Mouse (Mus musculus) stomach, embryonic 14.5 days (tissue): ENCODE measurements around the gene P4hb. TPM values are rescaled to one million over a fixed set of nuclear protein-coding genes. Genes with fewer than 3 reads are reported as not detected.
A peak's percentile ranks its signal among the peaks of the same experiment; 100 is the strongest.
"Not testable (repeated sequence)": the region's sequence is repeated elsewhere in the genome, so short reads cannot be mapped to it uniquely, and the experiment has no call there.

ENCODE experiments used
- ATAC-seq: fragments of 200-750 bp; cut with Nextera tagmentation; 2 replicates; pipeline ENCODE4 v1.8.0; 2017; ENCODE audit warnings: low read depth, moderate TSS enrichment; ENCODE audit not compliant: insufficient number of reproducible peaks, insufficient read depth, low FRiP score
- H3K27ac ChIP-seq: fragments of 300-500 bp; sonication (generic); 2 replicates; pipeline ENCODE4 v1.5.1; 2014; ENCODE audit warnings: mild to moderate bottlenecking, low read length, moderate library complexity, mixed read lengths
- H3K27me3 ChIP-seq: fragments of 300-500 bp; sonication (generic); 2 replicates; pipeline ENCODE4 v1.6.1; 2014; ENCODE audit warnings: low read length, control low read depth, mixed read lengths; ENCODE audit not compliant: control insufficient read depth, insufficient read depth
- H3K36me3 ChIP-seq: fragments of 300-500 bp; sonication (generic); 2 replicates; pipeline ENCODE4 v1.6.1; 2014; ENCODE audit warnings: mild to moderate bottlenecking, control low read depth, low read length, moderate library complexity, mixed read lengths; ENCODE audit not compliant: control insufficient read depth, insufficient read depth
- H3K4me1 ChIP-seq: fragments of 300-500 bp; sonication (generic); 2 replicates; pipeline ENCODE4 v1.6.1; 2014; ENCODE audit warnings: low read length, control low read depth, mixed read lengths; ENCODE audit not compliant: control insufficient read depth, insufficient read depth
- H3K4me2 ChIP-seq: fragments of 300-500 bp; sonication (generic); replicated peaks from 2 replicates; pipeline ENCODE4 v1.6.1; 2014; ENCODE audit warnings: low read depth, low read length, control low read depth
- H3K4me3 ChIP-seq: fragments of 300-500 bp; sonication (generic); 2 replicates; pipeline ENCODE4 v1.5.1; 2014; ENCODE audit warnings: low read depth, low read length, control low read depth
- H3K9ac ChIP-seq: fragments of 300-500 bp; sonication (generic); replicated peaks from 2 replicates; pipeline ENCODE4 v1.6.1; 2014; ENCODE audit warnings: low read depth, mild to moderate bottlenecking, control low read depth, low read length, moderate library complexity, mixed read lengths
- H3K9me3 ChIP-seq: fragments of 300-500 bp; sonication (generic); 2 replicates; pipeline ENCODE4 v1.6.1; 2016; ENCODE audit warnings: low read depth, low read length, control low read depth; ENCODE audit not compliant: control insufficient read depth
- WGBS: fragments of 180-500 bp; shearing (Covaris S2); extraction: QIAGEN DNeasy Blood & Tissue Kit; methylation state at CpG from one replicate; pipeline ENCODE4 v1.1.7; 2014; 5-methylcytosine and 5-hydroxymethylcytosine counted together
- polyA plus RNA-seq: library from polyadenylated mRNA; unstranded; fragments of >200 nt; fragmentation: Nextera tagmentation; extraction: Ambion mirVana; gene quantifications from 2 replicates; pipeline ENCODE4 v1.2.1, GENCODE M21; 2014

The P4hb gene
- polyA plus RNA-seq, 1 experiment from 2014 or later, result 768 TPM

GRCm38 (mm10) chr11:120571754-120572416 lies 1.2 kb downstream of the P4hb start:
- Histone ChIP-seq H3K9ac (peak overlapping the region; percentile 94), H3K9me3 (no peaks in the 10 kb centered on the region), H3K27me3 (no peaks in the 10 kb centered on the region), H3K27ac (peak overlapping the region; percentile 84), H3K4me3 (peak overlapping the region; percentile 95), H3K4me1 (peaks cover 16% of the 10 kb centered on the region), H3K36me3 (peaks cover 41% of the 10 kb centered on the region), H3K4me2 (peak overlapping the region; percentile 91)
- no peak for ATAC-seq
- 5% methylated on average over 11 of the region's 11 CpGs for WGBS

GRCm38 (mm10) chr11:120571122-120571521 lies 1.9 kb downstream of the P4hb start:
- H3K9me3 ChIP-seq, result no peaks in the 10 kb centered on the region
- peak overlapping the region; percentile 95 for H3K4me3 ChIP-seq
- 70% methylated on average over 3 of the region's 3 CpGs for WGBS
- H3K4me2 ChIP-seq, result peak overlapping the region; percentile 91
- ATAC-seq, result no peak
- peaks cover 48% of the 10 kb centered on the region for H3K36me3 ChIP-seq
- no peak overlapping the region for H3K27ac ChIP-seq
- H3K9ac ChIP-seq, result peak overlapping the region; percentile 94
- H3K4me1 ChIP-seq, result peaks cover 16% of the 10 kb centered on the region
- no peaks in the 10 kb centered on the region for H3K27me3 ChIP-seq

DNA sequence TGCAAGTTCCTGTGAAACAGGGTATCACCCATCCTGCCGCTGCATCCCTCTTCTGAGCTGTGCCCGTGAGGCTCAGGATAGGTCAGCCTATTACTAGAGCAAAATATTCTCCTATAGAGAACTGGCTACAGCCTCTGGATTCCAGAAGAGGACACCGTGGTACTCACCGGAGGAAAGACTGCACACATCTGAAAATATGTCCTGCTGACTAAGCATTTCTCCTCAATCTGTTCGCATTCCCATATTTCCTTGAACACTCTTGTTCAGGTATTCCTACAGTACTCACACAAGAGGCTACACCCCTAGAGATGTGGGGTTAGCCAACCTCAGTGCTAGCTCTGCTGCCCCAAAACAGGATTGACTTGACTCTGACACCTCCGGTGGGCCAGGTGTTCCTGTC lies 4.7 kb downstream of the P4hb start:
- H3K9ac ChIP-seq, result no peak overlapping the region
- no peak overlapping the region for H3K27ac ChIP-seq
- H3K36me3 ChIP-seq, result peaks cover 76% of the 10 kb centered on the region
- 92% methylated on average over 6 of the region's 6 CpGs for WGBS
- H3K27me3 ChIP-seq, result no peaks in the 10 kb centered on the region
- H3K9me3 ChIP-seq, result no peaks in the 10 kb centered on the region
- no peak for ATAC-seq
- H3K4me3 ChIP-seq, result no peak overlapping the region
- peaks cover 11% of the 10 kb centered on the region; the same call in 1 of the 2 replicates for H3K4me1 ChIP-seq
- H3K4me2 ChIP-seq, result no peak overlapping the region

GRCm38 (mm10) chr11:120565114-120565513 lies 7.9 kb downstream of the P4hb start:
- no peaks in the 10 kb centered on the region for H3K4me1 ChIP-seq
- H3K9ac ChIP-seq, result no peak overlapping the region
- H3K36me3 ChIP-seq, result peaks cover 93% of the 10 kb centered on the region
- H3K27ac ChIP-seq, result no peak overlapping the region
- no peak overlapping the region for H3K4me3 ChIP-seq
- no peak for ATAC-seq
- no peak overlapping the region for H3K4me2 ChIP-seq
- no peaks in the 10 kb centered on the region for H3K9me3 ChIP-seq
- H3K27me3 ChIP-seq, result no peaks in the 10 kb centered on the region
- 84% methylated on average over 9 of the region's 9 CpGs for WGBS

- 95% methylated on average over 13 of the region's 13 CpGs for WGBS
- Histone ChIP-seq H3K27ac (no peak overlapping the region), H3K4me3 (no peak overlapping the region), H3K27me3 (no peaks in the 10 kb centered on the region), H3K4me1 (no peaks in the 10 kb centered on the region), H3K9me3 (no peaks in the 10 kb centered on the region), H3K36me3 (peaks cover 88% of the 10 kb centered on the region), H3K4me2 (no peak overlapping the region), H3K9ac (no peak overlapping the region)
- ATAC-seq, result no peak
Measured at GRCm38 (mm10) chr11:120562949-120563348, 10.1 kb downstream of the P4hb start.

DNA sequence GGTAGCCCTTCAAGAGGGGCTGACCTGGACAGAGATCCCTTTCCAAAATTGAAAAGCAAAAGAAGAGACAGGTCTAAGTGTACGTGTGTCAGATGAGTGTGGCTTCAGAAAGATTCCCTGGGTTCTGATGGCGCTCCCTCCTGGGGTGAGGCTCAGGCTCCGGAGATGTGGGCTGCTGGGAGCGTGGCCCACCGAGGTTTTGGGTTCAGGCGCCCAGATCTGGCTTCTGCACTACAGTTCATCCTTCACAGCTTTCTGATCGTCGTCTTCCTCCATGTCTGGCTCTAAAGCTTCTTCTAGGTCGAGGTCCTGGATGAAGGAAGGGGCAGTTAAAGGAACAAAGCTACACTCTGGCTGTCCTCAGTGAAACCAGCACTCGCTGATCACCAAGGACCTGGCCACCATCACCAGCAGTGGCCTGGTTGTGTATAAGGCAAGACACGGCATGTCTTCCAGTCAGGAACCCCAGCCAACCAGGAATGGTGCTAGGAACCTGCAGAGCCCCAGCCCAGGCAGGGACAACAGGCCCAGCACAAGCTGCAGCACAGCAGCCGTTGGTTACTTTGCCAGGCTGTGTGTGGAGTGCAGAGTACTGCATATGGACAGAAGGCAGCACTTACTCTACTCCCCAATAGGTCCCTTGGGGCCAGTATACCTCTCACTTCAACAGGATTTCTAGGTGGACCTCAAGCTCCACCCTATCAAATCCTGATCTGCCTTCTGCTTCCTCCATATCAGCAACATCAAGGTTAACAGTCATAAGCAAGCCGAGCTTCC lies 11.9 kb downstream of the P4hb start:
- Histone ChIP-seq H3K27ac (no peak overlapping the region), H3K4me2 (no peak overlapping the region), H3K4me1 (no peaks in the 10 kb centered on the region), H3K9me3 (no peaks in the 10 kb centered on the region), H3K4me3 (no peak overlapping the region), H3K9ac (no peak overlapping the region), H3K36me3 (peaks cover 70% of the 10 kb centered on the region), H3K27me3 (no peaks in the 10 kb centered on the region)
- ATAC-seq, result no peak
- 91% methylated on average over 13 of the region's 13 CpGs for WGBS

DNA sequence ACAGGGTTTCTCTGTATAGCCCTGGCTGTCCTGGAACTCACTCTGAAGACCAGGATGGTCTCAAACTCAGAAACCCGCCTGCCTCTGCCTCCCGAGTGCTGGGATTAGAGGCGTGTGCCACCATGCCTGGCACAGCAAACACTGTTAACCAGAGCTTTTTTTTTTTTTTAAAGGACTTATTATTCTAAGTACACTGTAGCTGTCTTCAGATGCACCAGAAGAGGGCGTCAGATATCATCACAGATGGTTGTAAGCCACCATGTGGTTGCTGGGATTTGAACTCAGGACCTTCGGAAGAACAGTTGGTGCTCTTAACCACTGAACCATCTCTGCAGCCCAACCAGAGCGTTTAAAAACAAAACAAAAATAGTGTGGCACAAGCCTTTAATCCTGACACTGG lies 14.2 kb downstream of the P4hb start:
- not testable (repeated sequence) for H3K4me3 ChIP-seq, H3K9me3 ChIP-seq, ATAC-seq, H3K9ac ChIP-seq, H3K4me2 ChIP-seq, H3K27me3 ChIP-seq, H3K27ac ChIP-seq, H3K4me1 ChIP-seq
- WGBS, result 83% methylated on average over 6 of the region's 6 CpGs
- peaks cover 47% of the 10 kb centered on the region for H3K36me3 ChIP-seq

- Histone ChIP-seq H3K4me3 (no peak overlapping the region), H3K27ac (no peak overlapping the region), H3K27me3 (no peaks in the 10 kb centered on the region), H3K4me1 (peaks cover 2% of the 10 kb centered on the region; the same call in 1 of the 2 replicates), H3K4me2 (no peak overlapping the region), H3K36me3 (peaks cover 12% of the 10 kb centered on the region), H3K9ac (no peak overlapping the region), H3K9me3 (no peaks in the 10 kb centered on the region)
- ATAC-seq, result no peak
- 74% methylated on average over 2 of the region's 2 CpGs for WGBS
Measured at GRCm38 (mm10) chr11:120555260-120555659, 17.8 kb downstream of the P4hb start.
